8 mouse cellular contexts compared by ENCODE assay signal in the genomic region with DNA sequence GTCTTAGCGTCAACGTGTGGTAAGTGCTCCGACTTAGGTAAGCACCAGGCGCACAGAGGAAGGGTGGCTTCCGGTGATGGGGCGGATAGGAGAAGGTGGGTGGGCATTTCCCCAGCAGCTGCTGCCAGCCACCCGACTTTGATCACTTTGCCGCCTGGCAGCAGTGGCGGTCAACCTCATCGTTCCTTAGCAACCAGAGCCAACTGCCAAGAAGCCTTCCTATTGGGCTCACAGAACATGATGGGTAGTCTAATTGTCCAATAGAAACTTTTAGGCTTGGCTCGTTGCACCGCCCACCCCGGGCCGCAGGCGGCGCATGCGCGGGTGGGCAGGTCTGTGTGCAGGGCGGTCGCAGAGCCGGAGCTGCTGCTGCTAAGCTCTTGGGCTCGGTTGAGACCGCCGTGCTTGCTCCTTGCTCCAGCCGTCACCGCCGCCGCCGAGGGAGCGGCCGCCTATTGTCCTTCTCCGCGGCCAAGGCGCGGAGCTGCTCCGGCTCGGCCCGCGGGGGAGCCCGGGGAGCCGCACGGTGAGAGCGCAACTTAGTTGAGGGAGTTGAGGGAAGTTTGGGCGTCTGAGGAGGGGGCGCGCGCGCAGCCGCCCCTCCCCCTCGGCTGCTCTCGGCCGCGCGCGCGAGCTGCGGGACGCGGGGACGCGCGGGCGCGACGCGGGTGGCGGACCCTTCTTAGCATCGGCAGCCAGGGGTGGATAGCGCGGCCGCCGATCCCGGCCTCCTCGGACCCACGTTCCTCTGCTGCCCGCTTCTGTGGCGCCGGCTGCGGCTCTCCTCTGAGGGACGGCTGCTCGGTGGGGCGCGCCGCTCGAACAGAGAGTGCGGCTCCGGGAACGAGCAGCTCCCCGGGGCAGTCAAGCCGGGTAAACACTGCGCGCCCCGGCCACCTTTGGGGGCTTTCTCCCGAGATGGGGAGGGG. TPM values are rescaled to one million over a fixed set of nuclear protein-coding genes. Genes with fewer than 3 reads are reported as not detected.
DNase-seq lines count a peak whose midpoint lies in the region; ATAC-seq lines count a peak whose summit lies in the region.

A gene (plus strand): TSS at position 312 of the 929 bp plus-strand sequence.

- peaks cover 9% of the 10 kb centered on the region for H3K4me1 ChIP-seq in hindbrain, embryonic 16.5 days (ENCODE audit: control insufficient read depth, insufficient read depth, low read depth, low read length)

- under 1% methylated on average over 55 of the region's 94 CpGs for WGBS in hindbrain, embryonic 16.5 days
- WGBS in macrophage (ENCODE audit: missing documents), result 1% methylated on average over 87 of the region's 94 CpGs

- H3K79me2 ChIP-seq in macrophage (ENCODE audit: inconsistent target), result peaks cover 44% of the 10 kb centered on the region; the same call in 1 of the 2 replicates

- peak; percentile 80 for DNase-seq in WW6 (ENCODE audit: low read depth, low spot score)
- DNase-seq in cerebellum, postnatal 4 days (ENCODE audit: low spot score in 2 of 2), result peak; percentile 93 to 97
- peak; percentile 97 for DNase-seq in gastrocnemius, adult 18-20 months (ENCODE audit: low spot score)
- DNase-seq in left cerebral cortex, adult 18-20 months (ENCODE audit: low spot score in 2 of 2), result peak; percentile 93 to 98
- DNase-seq in right cerebral cortex, adult 18-20 months, result peak; percentile 98
- DNase-seq in urinary bladder, postnatal 10 days (ENCODE audit: low spot score), result peak; percentile 83

- peak within 1 kb of the TSS; percentile 94 for H3K27ac ChIP-seq in hindbrain, embryonic 16.5 days (ENCODE audit: low read depth, low read length)
- no peak within 1 kb of the TSS for H3K27ac ChIP-seq in macrophage

- peak within 1 kb of the TSS; percentile 82 for H3K9ac ChIP-seq in hindbrain, embryonic 16.5 days (ENCODE audit: low read depth, low read length)

- no peaks in the 10 kb centered on the region for H3K27me3 ChIP-seq in hindbrain, embryonic 16.5 days (replicated peaks; ENCODE audit: control insufficient read depth, insufficient read depth, low read length)

- no peaks in the 10 kb centered on the region for H3K36me3 ChIP-seq in hindbrain, embryonic 16.5 days (ENCODE audit: control insufficient read depth, insufficient read depth, low read length)
- no peaks in the 10 kb centered on the region for H3K36me3 ChIP-seq in macrophage (ENCODE audit: inconsistent target)

- H3K4me2 ChIP-seq in hindbrain, embryonic 16.5 days (ENCODE audit: low read length), result peak within 1 kb of the TSS; percentile 91

- H3K9me3 ChIP-seq in hindbrain, embryonic 16.5 days (ENCODE audit: control insufficient read depth, low read length), result no peaks in the 10 kb centered on the region; the same call in 1 of the 2 replicates

- peak; percentile 100 for ATAC-seq in hindbrain, embryonic 16.5 days

- peak within 1 kb of the TSS; percentile 91 for H3K4me3 ChIP-seq in hindbrain, embryonic 16.5 days (ENCODE audit: low read length)
- H3K4me3 ChIP-seq in macrophage (ENCODE audit: inconsistent target), result peak within 1 kb of the TSS; percentile 48

RNA-seq across cellular contexts. Expression of the gene that starts here (rescaled TPM):
- total RNA-seq in gastrocnemius, adult 18-20 months (2021), result 10 to 100 TPM; 64.0 to 65.2 TPM
- polyA plus RNA-seq in hindbrain, embryonic 16.5 days (2015; fragmentation: Nextera tagmentation; extraction: Ambion mirVana), result 13.0 and 15.6 TPM in 2 replicates
- 10 to 100 TPM; 22.2 to 23.5 TPM for total RNA-seq in left cerebral cortex, adult 18-20 months (2021)
- 100 to 1,000 TPM; 234 to 903 (median 291) TPM for total RNA-seq in macrophage (2018; cell fraction: chromatin; rRNA removed)
- 100 to 1,000 TPM in 10 of 26 experiments, 10 to 100 TPM in 16; 70.0 to 151 (median 92.9) TPM for total RNA-seq in macrophage (2018; cell fraction: cytosol; rRNA removed)
- total RNA-seq in macrophage (2018; cell fraction: nucleus; rRNA removed), result 100 to 1,000 TPM; 114 to 625 (median 201) TPM
- 42.8 to 66.3 TPM (median 47.1 TPM) in 3 replicates for polyA plus RNA-seq in macrophage (2018)
